Mouse (Mus musculus) T-cell, adult 2 months (primary cell): Measurements from ENCODE around the gene Zfp810.

Experiments used
- DNase-seq: peaks from one replicate; pipeline ENCODE4 v3.0.0; 2022; ENCODE audit warnings: low spot score

The Zfp810 gene

DNA sequence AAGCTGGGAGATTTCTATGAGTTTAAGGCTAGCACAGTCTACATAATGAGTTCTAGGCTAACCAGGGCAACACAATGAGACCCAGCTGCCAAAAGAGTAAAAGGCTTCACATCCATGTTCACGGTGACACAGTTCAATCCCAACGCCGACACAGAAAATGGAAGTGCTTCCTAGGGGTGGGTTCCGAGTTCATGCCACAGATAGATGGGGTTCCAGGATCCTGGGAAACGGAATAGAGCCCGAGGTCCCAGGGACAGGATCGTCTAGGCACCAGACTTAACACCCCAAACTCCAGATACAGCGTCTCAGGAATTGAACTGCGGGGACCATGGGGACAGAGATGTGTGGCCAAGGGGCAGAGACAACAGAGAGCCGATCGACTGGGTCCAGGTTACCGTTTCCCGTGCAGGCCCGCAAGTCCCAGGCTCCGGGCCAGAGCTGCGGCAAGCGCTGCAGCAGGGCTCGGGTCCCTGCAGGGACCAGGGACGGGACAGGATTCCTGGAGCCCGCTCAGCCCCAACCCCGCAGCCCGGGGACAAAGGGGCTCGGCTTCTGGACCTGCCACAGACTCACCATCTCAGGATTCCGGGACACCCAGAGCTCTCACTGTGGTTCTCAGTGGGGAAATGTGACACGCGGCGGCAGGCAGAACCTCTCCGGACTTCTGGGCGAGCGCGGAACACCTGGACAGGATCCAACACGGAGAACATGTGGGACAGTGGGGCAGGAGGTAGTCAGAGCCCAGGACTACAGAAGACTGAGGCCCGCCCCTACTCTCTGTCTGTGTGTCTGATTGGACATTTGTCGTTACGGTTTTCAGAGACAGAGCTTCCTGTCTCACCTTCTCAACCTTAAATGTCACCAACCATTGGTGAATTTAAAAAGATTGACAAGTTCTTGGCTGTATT lies 48.0 kb downstream of the Zfp810 start, which contains the start of gene Zfp599:
Zfp599 (minus strand) TSS at position 712 of the 908 bp plus-strand sequence.
- DNase-seq = peak; percentile 66

DNA sequence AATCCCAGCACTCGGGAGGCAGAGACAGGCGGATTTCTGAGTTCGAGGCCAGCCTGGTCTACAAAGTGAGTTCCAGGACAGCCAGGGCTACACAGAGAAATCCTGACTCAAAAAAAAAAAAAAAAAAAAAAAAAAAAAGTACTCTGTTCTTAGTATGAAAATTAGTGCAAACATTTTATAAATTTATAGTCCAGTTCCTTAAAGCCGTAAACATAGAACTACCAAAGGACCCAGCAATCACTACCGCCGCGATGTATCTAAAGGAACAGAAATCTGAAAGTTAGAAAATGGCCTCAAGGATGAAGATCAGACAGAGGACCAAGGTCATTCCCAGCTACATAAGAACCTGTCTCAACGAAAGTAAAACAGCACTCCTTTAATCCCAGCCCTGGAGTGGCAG lies 48.7 kb downstream of the Zfp810 start:
- DNase-seq = no peak

DNA sequence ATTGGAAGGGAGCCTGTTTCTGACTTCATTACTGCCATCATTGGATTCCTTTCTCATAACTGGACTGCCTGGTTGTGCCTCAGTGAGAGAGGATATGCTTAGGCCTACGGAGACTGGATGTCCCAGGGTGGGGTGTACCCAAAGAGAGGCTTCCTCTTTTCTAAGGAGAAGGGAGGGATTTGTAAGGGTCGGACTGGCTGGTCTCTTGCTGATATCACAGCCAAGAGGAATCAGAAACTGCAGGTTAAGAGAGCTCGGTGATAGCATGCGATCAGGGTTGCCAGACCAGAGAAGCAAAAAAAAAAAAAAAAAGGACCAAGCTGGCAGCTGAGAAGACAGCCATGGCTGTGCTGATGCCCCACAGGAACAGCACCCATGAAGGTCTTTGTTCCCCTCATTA lies 50.9 kb downstream of the Zfp810 start:
- DNase-seq = no peak

DNA sequence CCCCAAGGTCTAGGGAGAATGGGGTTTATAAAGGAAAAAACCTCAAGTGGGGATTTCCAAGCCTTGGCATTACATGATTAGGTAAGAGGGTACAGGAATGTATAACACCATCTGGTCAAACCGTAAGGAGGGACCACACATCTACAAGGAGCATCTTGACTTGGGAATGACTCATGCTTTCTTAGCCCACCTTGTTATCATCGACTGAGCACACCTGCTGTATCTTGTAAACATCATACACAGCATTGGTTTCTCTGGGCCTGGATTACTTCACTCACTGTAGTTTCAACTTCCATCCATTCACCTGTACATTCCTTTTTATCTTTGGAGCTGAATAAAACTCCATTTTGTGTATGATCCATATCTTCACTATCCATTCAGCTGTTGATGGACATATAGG lies 63.2 kb downstream of the Zfp810 start:
- no peak for DNase-seq

DNA sequence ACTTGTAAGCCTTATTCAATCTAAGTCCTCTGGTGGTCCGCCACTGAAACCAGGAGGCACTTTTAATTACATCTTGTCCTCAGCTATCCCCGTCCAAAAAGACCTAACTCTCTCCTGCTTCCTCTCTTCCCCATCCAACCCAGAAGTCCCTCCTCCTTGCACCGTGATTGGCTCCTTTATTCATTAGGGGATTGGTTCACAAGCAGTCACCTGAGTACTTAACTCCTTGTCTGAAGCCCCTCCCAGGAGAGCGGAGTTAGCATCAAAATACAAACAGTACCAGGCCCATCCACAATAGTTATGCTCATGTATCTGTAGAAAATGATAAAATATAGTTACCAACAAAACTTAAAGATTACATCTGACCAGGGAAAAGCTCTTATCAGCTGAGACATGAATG lies 67.4 kb downstream of the Zfp810 start:
- DNase-seq = no peak

DNA sequence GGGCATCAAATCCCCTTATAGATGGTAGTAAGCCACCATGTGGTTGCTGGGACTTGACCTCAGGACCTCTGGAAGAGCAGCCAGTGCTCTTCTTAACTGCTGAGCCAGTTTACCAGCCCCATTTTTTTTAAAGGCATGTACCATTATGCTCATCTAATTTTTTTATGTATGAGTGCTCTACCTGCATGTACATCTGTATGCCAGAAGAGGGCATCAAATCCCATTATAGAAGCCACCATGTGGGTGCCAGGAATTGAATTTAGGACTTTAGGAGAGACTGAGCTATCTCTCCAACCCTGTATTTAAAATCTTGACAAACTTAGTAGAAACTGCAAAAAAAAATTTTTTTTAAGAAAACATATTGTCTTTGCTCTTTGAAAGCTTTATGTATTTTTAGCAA lies 76.9 kb downstream of the Zfp810 start:
- peak; percentile 7 for DNase-seq

DNA sequence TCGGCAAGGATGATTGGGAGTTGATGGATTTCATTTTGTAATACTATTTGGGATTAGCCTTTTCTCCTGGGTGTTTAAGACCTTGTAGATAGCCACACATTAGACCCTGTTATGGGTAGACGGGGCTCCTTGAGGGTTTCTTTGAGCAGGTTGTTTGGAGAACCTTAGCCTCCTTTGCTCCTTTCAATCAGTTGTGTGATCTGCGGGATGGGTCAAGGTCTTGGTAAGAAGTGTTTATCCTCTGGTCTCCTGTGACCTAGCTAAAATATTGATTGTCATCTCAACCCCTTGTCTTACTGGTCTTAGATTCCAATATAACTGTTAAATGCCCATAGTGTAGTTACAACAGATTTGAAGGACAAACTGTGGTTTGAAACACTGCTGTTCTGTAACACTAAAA lies 77.4 kb downstream of the Zfp810 start:
- no peak for DNase-seq

DNA sequence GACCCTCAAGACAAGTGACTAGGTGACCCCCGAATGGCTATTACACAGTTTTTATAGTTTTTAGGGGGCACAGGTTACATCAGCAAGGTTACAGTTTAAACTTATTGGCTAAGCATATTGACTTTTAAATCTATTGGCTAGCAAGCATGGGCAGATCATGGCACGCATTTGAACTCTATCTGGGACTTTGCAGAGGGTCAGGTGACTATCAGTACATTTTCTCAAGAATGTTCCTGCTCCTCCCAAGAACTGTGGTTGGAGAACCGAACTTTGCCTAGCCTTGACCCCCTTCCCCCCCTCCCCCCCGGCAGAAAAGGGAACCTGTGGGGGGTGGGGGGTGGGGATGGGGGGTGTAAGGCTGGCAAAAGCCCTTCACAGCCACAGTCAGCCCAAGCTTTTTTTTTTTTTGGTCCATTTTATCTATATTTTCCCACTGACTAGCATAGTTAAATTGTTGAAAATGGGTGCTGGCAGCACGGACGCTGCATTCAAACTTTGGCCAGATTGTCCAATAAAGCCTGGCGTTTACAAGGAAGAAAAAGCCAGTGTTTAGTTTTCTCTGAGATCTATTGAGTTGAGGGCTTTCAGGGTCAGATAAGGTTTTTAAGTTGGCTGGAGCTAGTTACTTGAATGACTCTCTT lies 77.9 kb downstream of the Zfp810 start:
- no peak for DNase-seq

DNA sequence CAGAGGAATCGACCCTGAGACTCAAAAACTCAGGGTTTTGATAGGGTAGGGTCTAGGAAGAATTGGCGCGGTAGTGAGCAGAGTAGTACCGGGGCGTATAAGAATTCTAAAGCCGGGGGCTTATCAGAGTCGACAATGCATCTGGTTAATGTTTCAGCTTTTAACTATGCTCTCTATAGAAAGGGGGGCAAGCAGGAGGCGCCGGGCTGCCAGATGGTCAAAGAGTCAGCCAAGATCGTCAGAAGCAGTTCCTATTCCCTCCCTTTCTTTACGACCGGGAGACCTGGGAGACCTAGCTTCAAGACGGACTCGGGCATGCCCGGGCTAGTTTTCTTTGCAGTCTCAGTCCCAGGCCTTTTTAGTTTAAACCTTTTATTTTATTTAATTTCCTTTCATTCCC lies 80.6 kb downstream of the Zfp810 start:
- no peak for DNase-seq
